In the genomic region with DNA sequence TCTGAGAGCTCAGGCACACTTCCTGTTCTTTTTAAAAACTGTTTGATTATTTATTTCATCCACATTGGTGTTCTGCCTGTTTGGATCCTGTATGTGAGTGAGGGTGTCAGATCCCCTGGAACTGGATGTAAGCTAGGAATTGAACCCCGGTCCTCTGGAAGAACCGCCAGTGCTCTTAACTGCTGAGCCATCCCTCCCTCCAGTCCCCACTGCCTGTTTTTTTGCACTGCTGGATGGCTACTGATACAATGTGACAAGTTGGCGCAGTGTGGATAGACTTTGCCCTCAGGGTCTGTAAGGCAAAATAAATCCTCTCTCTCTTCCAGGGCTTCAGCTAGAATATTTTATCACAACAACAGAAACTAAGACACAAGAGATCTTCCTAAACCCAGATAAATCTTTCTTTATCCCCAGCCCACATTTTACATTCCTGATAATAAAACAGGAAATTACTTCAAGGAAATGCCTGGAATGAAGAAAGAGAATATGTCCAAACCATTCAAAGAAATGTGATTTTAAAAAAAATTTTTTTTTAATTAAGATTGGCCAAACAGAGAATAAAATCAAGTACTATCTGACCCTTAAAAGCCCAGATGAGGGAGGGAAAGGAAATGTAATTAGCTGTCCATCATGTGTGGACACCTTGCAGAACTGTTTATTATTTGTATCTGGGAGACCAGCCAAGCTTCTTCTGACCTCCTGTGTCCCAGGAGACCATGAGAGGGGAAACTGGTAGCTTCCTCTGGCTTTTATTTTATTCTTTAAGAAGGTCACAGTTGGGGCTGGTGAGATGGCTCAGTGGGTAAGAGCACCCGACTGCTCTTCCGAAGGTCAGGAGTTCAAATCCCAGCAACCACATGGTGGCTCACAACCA, we compare ENCODE assay signal across 14 mouse cellular contexts. TPM values are rescaled to one million over a fixed set of nuclear protein-coding genes. Genes with fewer than 3 reads are reported as not detected.
DNase-seq lines count a peak whose midpoint lies in the region; ATAC-seq and TF ChIP-seq lines count a peak whose summit lies in the region.
"Had no signal": no experiment of that assay in that cellular context is flagged by ENCODE, and none has a peak within 500 bp of the region (broad histone marks: within the 10 kb centered on the region; RNA-seq: fewer than 3 reads in every experiment).

No protein-coding gene starts in this region.

- no peaks in the 10 kb centered on the region for H3K36me3 ChIP-seq in liver, adult 2 months (ENCODE audit: control insufficient read depth, insufficient read depth, low read length)
- H3K36me3 ChIP-seq in kidney, postnatal 0 days (ENCODE audit: insufficient read depth, low read length), result no peaks in the 10 kb centered on the region
- H3K36me3 ChIP-seq: embryonic facial prominence, embryonic 15.5 days; G1E; neural tube, embryonic 12.5 days had no signal

- H3K27ac ChIP-seq in liver, adult 2 months (replicated peaks; ENCODE audit: insufficient read depth, low read depth, low read length), result no peak overlapping the region
- no peak overlapping the region for H3K27ac ChIP-seq in kidney, postnatal 0 days
- H3K27ac ChIP-seq: embryonic facial prominence, embryonic 15.5 days; neural tube, embryonic 12.5 days had no signal

- TF ChIP-seq POLR2A in liver, adult 2 months (IDR thresholded peaks at IDR 0.05; ENCODE audit: extremely low read depth, insufficient read depth, low read length), result no peak
- TF ChIP-seq POLR2A in brain, embryonic 14.5 days (IDR thresholded peaks at IDR 0.05; ENCODE audit: borderline replicate concordance, extremely low read depth, insufficient read depth, insufficient read length, poor library complexity, severe bottlenecking), result no peak

- H3K9ac ChIP-seq in liver, adult 2 months (ENCODE audit: low read depth, low read length), result no peak overlapping the region
- no peak overlapping the region for H3K9ac ChIP-seq in kidney, postnatal 0 days (ENCODE audit: low read depth, low read length)
- H3K9ac ChIP-seq: embryonic facial prominence, embryonic 15.5 days; neural tube, embryonic 12.5 days had no signal

- H3K4me2 ChIP-seq in kidney, postnatal 0 days (ENCODE audit: low read length), result no peak overlapping the region
- H3K4me2 ChIP-seq: embryonic facial prominence, embryonic 15.5 days; neural tube, embryonic 12.5 days had no signal

- H3K79me2 ChIP-seq in liver, adult 2 months (ENCODE audit: control insufficient read depth, insufficient read depth, low read length), result no peaks in the 10 kb centered on the region

- peaks cover 4% of the 10 kb centered on the region for H3K4me1 ChIP-seq in liver, adult 2 months (ENCODE audit: control insufficient read depth, insufficient read depth, low read length)
- H3K4me1 ChIP-seq in kidney, postnatal 0 days (replicated peaks; ENCODE audit: insufficient read depth, low read length), result no peaks in the 10 kb centered on the region
- H3K4me1 ChIP-seq: neural tube, embryonic 12.5 days had no signal

- TF ChIP-seq CTCF in liver, adult 2 months (IDR thresholded peaks at IDR 0.05; ENCODE audit: low read depth, low read length), result no peak
- no peak for TF ChIP-seq CTCF in brain, embryonic 14.5 days (IDR thresholded peaks at IDR 0.05; ENCODE audit: borderline replicate concordance, extremely low read depth, insufficient read depth, insufficient read length)
- no peak for TF ChIP-seq CTCF in kidney, postnatal 0 days (IDR thresholded peaks at IDR 0.05; ENCODE audit: low read depth)

- WGBS in liver, adult 2 months, result 45% methylated on average over 5 of the region's 5 CpGs
- 56% methylated on average over 5 of the region's 5 CpGs for WGBS in kidney, postnatal 0 days

- no peak overlapping the region for H3K4me3 ChIP-seq in liver, adult 2 months (ENCODE audit: insufficient read depth, low read depth, low read length)
- no peak overlapping the region for H3K4me3 ChIP-seq in kidney, postnatal 0 days (replicated peaks; ENCODE audit: low read depth, low read length)
- H3K4me3 ChIP-seq: embryonic facial prominence, embryonic 15.5 days; neural tube, embryonic 12.5 days had no signal

- 0 out of 2 replicates have a peak, but pooled peaks have one; percentile 22 for ATAC-seq in kidney, postnatal 0 days (replicated peaks; ENCODE audit: low FRiP score, low read depth)
- no peak for ATAC-seq in megakaryocyte progenitor cell, adult 5-6 weeks (replicated peaks; ENCODE audit: poor library complexity)

- H3K27me3 ChIP-seq in liver, adult 2 months (ENCODE audit: control insufficient read depth, insufficient read depth, low read length), result no peaks in the 10 kb centered on the region
- H3K27me3 ChIP-seq in kidney, postnatal 0 days (ENCODE audit: insufficient read depth, low read length), result no peaks in the 10 kb centered on the region
- H3K27me3 ChIP-seq: embryonic facial prominence, embryonic 15.5 days; neural tube, embryonic 12.5 days had no signal

- H3K9me3 ChIP-seq in kidney, postnatal 0 days (replicated peaks; ENCODE audit: low read length), result no peaks in the 10 kb centered on the region
- H3K9me3 ChIP-seq: embryonic facial prominence, embryonic 15.5 days; G1E had no signal

- peak; percentile 57 for DNase-seq in liver, adult 2 months (ENCODE audit: extremely low read depth, low read depth, low spot score)
- no peak for DNase-seq in liver
- peak; percentile 30 for DNase-seq in brain, embryonic 14.5 days (ENCODE audit: low read depth)
- DNase-seq in kidney, postnatal 0 days (ENCODE audit: low spot score), result peak; percentile 72
- peak; percentile 58 for DNase-seq in lung, postnatal 36 days
- no peak for DNase-seq in c-Kit-positive CD71-positive TER-119-positive erythroid progenitor cells, embryonic 14.5 days (ENCODE audit: low spot score)
- DNase-seq: adrenal gland, adult 8-10 months; cerebellum, adult 9-10 months; right cerebral cortex, postnatal 14 days had no signal

RNA-seq across cellular contexts. Expression of a gene that starts 16.5 kb away (rescaled TPM):
- 2.8 TPM in 1 of 2 replicates, not detected in the other for total RNA-seq in liver, adult 2 months (2014; rRNA removed)
- 0.10 TPM in 1 of 2 replicates, not detected in the other for polyA plus RNA-seq in liver, adult 2 months (2012; rRNA removed)
- 1.2 and 1.7 TPM in 2 replicates for polyA plus RNA-seq in brain, embryonic 14.5 days (2012; rRNA removed)
- polyA plus RNA-seq in kidney, postnatal 0 days (2015; fragmentation: Nextera tagmentation; extraction: Ambion mirVana), result 0.76 and 0.88 TPM in 2 replicates
- not detected in 2 replicates for total RNA-seq in megakaryocyte progenitor cell, adult 5-6 weeks (2015)
- not detected in 2 replicates for total RNA-seq in megakaryocyte progenitor cell, adult 5-6 weeks (2017)
- total RNA-seq: left cerebral cortex, postnatal 25 days had no signal

RNA-seq across cellular contexts. Expression of a gene that starts 28.8 kb away (rescaled TPM):
- total RNA-seq in liver, adult 2 months (2014; rRNA removed), result 104 and 139 TPM in 2 replicates
- polyA plus RNA-seq in liver, adult 2 months (2012; rRNA removed), result 179 and 231 TPM in 2 replicates
- 349 and 402 TPM in 2 replicates for polyA plus RNA-seq in brain, embryonic 14.5 days (2012; rRNA removed)
- 1,354 and 1,434 TPM in 2 replicates for polyA plus RNA-seq in kidney, postnatal 0 days (2015; fragmentation: Nextera tagmentation; extraction: Ambion mirVana)
- total RNA-seq in megakaryocyte progenitor cell, adult 5-6 weeks (2015), result 175 and 219 TPM in 2 replicates
- total RNA-seq in megakaryocyte progenitor cell, adult 5-6 weeks (2017), result 84.9 and 94.9 TPM in 2 replicates

RNA-seq across cellular contexts. Expression of a gene that starts 34.9 kb away (rescaled TPM):
- 14.8 TPM in 2 replicates for total RNA-seq in liver, adult 2 months (2014; rRNA removed)
- 1.8 and 2.0 TPM in 2 replicates for polyA plus RNA-seq in liver, adult 2 months (2012; rRNA removed)
- 25.0 and 31.7 TPM in 2 replicates for polyA plus RNA-seq in brain, embryonic 14.5 days (2012; rRNA removed)
- polyA plus RNA-seq in kidney, postnatal 0 days (2015; fragmentation: Nextera tagmentation; extraction: Ambion mirVana), result 26.5 and 26.6 TPM in 2 replicates
- total RNA-seq in megakaryocyte progenitor cell, adult 5-6 weeks (2015), result 126 and 131 TPM in 2 replicates
- total RNA-seq in megakaryocyte progenitor cell, adult 5-6 weeks (2017), result 69.8 and 118 TPM in 2 replicates

RNA-seq across cellular contexts. Expression of a gene that starts 39.6 kb away (rescaled TPM):
- total RNA-seq in liver, adult 2 months (2014; rRNA removed), result 22.1 and 23.8 TPM in 2 replicates
- 13.8 and 14.0 TPM in 2 replicates for polyA plus RNA-seq in liver, adult 2 months (2012; rRNA removed)
- 60.0 and 62.9 TPM in 2 replicates for polyA plus RNA-seq in brain, embryonic 14.5 days (2012; rRNA removed)
- polyA plus RNA-seq in kidney, postnatal 0 days (2015; fragmentation: Nextera tagmentation; extraction: Ambion mirVana), result 56.2 and 60.3 TPM in 2 replicates
- total RNA-seq in megakaryocyte progenitor cell, adult 5-6 weeks (2015), result 40.3 and 43.1 TPM in 2 replicates
- 96.0 and 124 TPM in 2 replicates for total RNA-seq in megakaryocyte progenitor cell, adult 5-6 weeks (2017)

Comparison
In these comparisons a context has a peak if more than half of its experiments do, and no peak if none do; other contexts are left out.
1. DNase-seq: peak in liver, adult 2 months (single experiment), brain, embryonic 14.5 days (single experiment), kidney, postnatal 0 days (single experiment) and lung, postnatal 36 days (single experiment); none in liver (single experiment) and c-Kit-positive CD71-positive TER-119-positive erythroid progenitor cells, embryonic 14.5 days (single experiment).